Mouse (Mus musculus) cerebellum, adult 8-10 months (tissue): ENCODE measurements around the gene Olfr1494.
A peak's percentile ranks its signal among the peaks of the same experiment; 100 is the strongest.

Experiments used
- DNase-seq: peaks from one replicate; pipeline ENCODE4 v3.0.0; 2022

Gene Olfr1494

DNA sequence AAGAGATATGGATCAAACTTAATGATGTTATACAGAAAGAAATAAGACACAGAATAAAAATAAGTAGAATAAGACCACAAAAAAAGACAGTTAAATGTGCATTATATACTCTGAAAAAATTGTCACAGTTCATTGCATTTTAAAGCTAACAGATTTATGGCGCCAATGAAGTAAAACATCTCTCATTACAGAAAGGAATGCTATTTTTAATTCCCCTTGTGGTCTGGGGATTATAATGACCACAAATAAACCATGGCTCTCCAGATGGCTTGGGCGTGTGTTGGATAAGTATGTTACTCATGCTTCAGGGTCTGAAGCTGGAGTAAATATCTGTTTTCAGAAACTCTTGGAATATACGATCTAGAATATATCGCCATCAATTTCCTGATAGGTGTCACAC lies at the start of gene Olfr1494:
TSS of gene Olfr1494 (plus strand) at position 301 of the 400 bp plus-strand sequence.
- no peak for DNase-seq

- no peak for DNase-seq
Observed at GRCm38 (mm10) chr19:13696968-13697367, 42.6 kb upstream of the Olfr1494 start, which contains the start of gene Olfr1491. Gene Olfr1491 (plus strand): TSS chr19:13697268.

DNA sequence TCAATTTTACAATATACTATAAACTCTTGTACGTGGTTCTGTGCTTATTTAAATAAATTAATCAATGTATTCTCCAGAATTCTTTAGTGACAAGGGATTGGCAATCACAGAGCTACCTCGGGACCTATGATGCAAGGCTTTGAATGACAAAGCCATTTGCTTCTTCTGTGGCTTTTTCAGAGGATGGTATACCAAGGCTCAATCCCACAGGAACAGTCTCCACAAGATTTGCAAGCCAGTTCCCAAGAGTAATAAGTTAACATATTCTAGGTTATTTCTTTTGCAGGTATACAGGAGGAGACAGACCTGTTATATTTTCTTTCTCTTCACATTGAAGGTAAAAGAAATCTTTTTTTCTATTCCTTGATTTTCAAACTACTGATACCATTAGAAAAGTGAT lies 16.6 kb upstream of the Olfr1494 start, which contains the start of gene Olfr1493-ps1:
TSS of gene Olfr1493-ps1 (plus strand) at position 301 of the 400 bp plus-strand sequence.
- DNase-seq = no peak

DNA sequence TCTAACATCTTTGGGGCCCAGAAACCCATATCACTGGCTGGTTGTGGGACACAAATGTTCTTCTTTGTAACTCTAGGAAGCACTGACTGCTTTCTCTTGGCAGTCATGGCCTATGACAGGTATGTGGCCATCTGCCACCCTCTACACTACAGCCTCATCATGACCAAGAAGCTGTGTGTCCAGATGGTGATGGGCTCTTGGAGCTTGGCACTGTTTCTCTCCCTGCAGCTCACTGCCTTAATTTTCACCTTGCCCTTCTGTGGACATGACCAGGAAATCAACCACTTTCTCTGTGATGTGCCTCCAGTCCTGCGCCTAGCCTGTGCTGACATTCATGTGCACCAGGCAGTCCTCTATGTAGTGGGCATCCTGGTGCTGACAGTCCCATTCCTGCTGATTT lies 9.8 kb downstream of the Olfr1494 start:
- DNase-seq = peak; percentile 16

DNA sequence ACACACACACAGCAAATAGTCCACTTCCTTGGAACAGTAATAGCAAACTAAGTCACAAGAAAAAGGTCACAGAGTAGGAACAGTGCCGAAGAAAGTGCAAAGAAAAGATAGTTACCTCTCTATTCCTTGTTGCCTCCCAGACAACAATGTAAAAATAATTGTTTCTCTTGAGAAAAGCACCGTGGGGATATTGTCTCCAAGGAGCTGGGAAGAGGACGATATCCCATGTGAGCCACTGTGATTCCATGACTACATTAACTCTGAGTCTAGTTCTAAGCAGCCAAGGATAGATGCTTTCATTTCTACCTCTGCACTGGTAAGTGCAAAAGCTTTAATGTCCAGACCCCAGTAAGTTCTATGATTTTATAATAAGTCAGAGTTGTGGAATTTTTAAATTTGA lies 24.8 kb downstream of the Olfr1494 start, which contains the start of gene Olfr1495:
TSS of gene Olfr1495 (plus strand) at position 301 of the 400 bp plus-strand sequence.
- DNase-seq = no peak

GRCm38 (mm10) chr19:13768565-13769276 lies 29.2 kb downstream of the Olfr1494 start:
- DNase-seq = peak; percentile 14

GRCm38 (mm10) chr19:13777578-13777977 lies 38.0 kb downstream of the Olfr1494 start, which contains the start of gene Olfr1496:
Gene Olfr1496 (plus strand): TSS chr19:13777878.
- DNase-seq = no peak

DNA sequence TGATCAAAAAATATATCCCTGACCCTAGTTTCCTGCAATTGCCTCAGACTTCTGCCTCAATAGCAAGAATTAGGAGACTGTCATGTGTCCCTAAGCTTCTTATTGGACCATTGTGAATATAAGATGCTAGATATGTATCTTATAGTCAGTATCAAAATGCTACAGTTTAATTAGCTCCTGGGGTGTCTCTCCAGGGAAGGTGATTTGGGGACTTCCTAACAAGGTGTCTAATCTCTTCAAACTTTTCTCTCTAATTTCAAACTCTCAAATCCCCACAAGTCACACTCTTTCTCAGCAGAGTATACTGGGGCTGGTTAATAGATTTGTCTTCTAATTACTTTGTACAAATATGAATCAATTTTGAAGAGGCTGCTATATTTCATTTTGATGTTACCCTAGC lies 58.6 kb downstream of the Olfr1494 start, which contains the start of gene Olfr1497:
TSS of gene Olfr1497 (minus strand) at position 101 of the 400 bp plus-strand sequence.
- DNase-seq = no peak
